Mouse (Mus musculus) subcutaneous adipose tissue, adult 2 months (tissue): ENCODE data around the gene Fam222b. TPM values are rescaled to one million over a fixed set of nuclear protein-coding genes. Genes with fewer than 3 reads are reported as not detected.

Experiments
- polyA plus RNA-seq: library from polyadenylated mRNA; depleted of rRNA; stranded (reverse); fragments of >200 nt; gene quantifications from 2 replicates; pipeline ENCODE4 v1.2.3, GENCODE M21; 2012; ENCODE audit warnings: low replicate concordance; rRNA removed

The Fam222b gene
- 13.2 and 18.0 TPM in 2 replicates for polyA plus RNA-seq

GRCm38 (mm10) chr11:78094504-78095143, at the start of gene Fam222b:
Fam222b (plus strand) TSS chr11:78094660.

GRCm38 (mm10) chr11:78079961-78080921, 14.2 kb upstream of the Fam222b start, which contains the start of gene Eral1:
Eral1 (minus strand) TSS chr11:78080383.

GRCm38 (mm10) chr11:78164924-78165760, 70.7 kb downstream of the Fam222b start, which contains the start of gene Traf4:
Traf4 (minus strand) TSS chr11:78165589.

GRCm38 (mm10) chr11:78176402-78176862, 82.0 kb downstream of the Fam222b start, which contains the start of the genes Nek8 and Tlcd1:
Nek8 (minus strand) TSS chr11:78176675.
Tlcd1 (plus strand) TSS chr11:78176711.

GRCm38 (mm10) chr11:78182961-78183844, 88.7 kb downstream of the Fam222b start, which contains the start of gene Rpl23a:
Rpl23a (minus strand) TSS chr11:78183584.

GRCm38 (mm10) chr11:78188331-78189233, 94.1 kb downstream of the Fam222b start, which contains the start of gene Rab34:
Rab34 (plus strand) TSS chr11:78188430.

GRCm38 (mm10) chr11:78193113-78193512, 98.7 kb downstream of the Fam222b start, which contains the start of gene Proca1:
Proca1 (plus strand) TSS chr11:78193392.

Other genes with a start within 250 kb of the Fam222b start
- gene Pipox, start 200.6 kb upstream of the Fam222b start, polyA plus RNA-seq, result 0.23 and 0.67 TPM in 2 replicates
- 1.3 and 6.0 TPM in 2 replicates for gene Sez6, start 163.9 kb upstream of the Fam222b start, polyA plus RNA-seq
- 33.8 and 65.1 TPM in 2 replicates for gene Phf12, start 111.9 kb upstream of the Fam222b start, polyA plus RNA-seq
- gene Dhrs13, start 62.4 kb upstream of the Fam222b start, polyA plus RNA-seq, result 2.3 and 8.7 TPM in 2 replicates
- gene Flot2, start 56.7 kb upstream of the Fam222b start, polyA plus RNA-seq, result 136 and 176 TPM in 2 replicates
- 42.7 and 44.1 TPM in 2 replicates for gene Eral1, start 14.3 kb upstream of the Fam222b start, polyA plus RNA-seq
- 32.7 and 61.9 TPM in 2 replicates for gene Traf4, start 70.9 kb downstream of the Fam222b start, polyA plus RNA-seq
- gene Nek8, start 82.0 kb downstream of the Fam222b start, polyA plus RNA-seq, result 16.3 and 23.8 TPM in 2 replicates
- 81.1 and 154 TPM in 2 replicates for gene Tlcd1, start 82.1 kb downstream of the Fam222b start, polyA plus RNA-seq
- 199 and 383 TPM in 2 replicates for gene Rpl23a, start 88.9 kb downstream of the Fam222b start, polyA plus RNA-seq
- 147 and 188 TPM in 2 replicates for gene Rab34, start 93.8 kb downstream of the Fam222b start, polyA plus RNA-seq
- 4.9 and 12.0 TPM in 2 replicates for gene Proca1, start 98.7 kb downstream of the Fam222b start, polyA plus RNA-seq
- 123 and 136 TPM in 2 replicates for gene Sdf2, start 151.1 kb downstream of the Fam222b start, polyA plus RNA-seq
- 18.6 and 25.9 TPM in 2 replicates for gene Supt6, start 151.3 kb downstream of the Fam222b start, polyA plus RNA-seq
- gene 2610507B11Rik, start 167.1 kb downstream of the Fam222b start, polyA plus RNA-seq, result 98.7 and 125 TPM in 2 replicates
- 0.23 and 0.24 TPM in 2 replicates for gene BC030499, start 196.2 kb downstream of the Fam222b start, polyA plus RNA-seq
- 1.3 and 5.4 TPM in 2 replicates for gene Spag5, start 206.9 kb downstream of the Fam222b start, polyA plus RNA-seq
- 0.95 and 4.4 TPM in 2 replicates for gene Aldoc, start 228.3 kb downstream of the Fam222b start, polyA plus RNA-seq
- gene Pigs, start 233.8 kb downstream of the Fam222b start, polyA plus RNA-seq, result 96.3 and 108 TPM in 2 replicates
- gene Unc119, start 248.8 kb downstream of the Fam222b start, polyA plus RNA-seq, result 136 and 376 TPM in 2 replicates